Mouse (Mus musculus): ENCODE measurements around the gene Prrc2c. TPM values are rescaled to one million over a fixed set of nuclear protein-coding genes. Genes with fewer than 3 reads are reported as not detected.
"Not testable (repeated sequence)": the region's sequence is repeated elsewhere in the genome, so short reads cannot be mapped to it uniquely, and the experiment has no call there.

Prrc2c gene
- total RNA-seq, 2 experiments from 2014 or later, result 70.8 to 77.9 TPM

GRCm38 (mm10) chr1:162700389-162701066 lies 39.8 kb downstream of the Prrc2c start:
- intact Hi-C loops (cut with DNase I), result no loop called here
- DNase-seq, result no peak

- no peak for DNase-seq
- intact Hi-C loops (cut with DNase I), result no loop called here
Measured at GRCm38 (mm10) chr1:162697866-162698265, 42.5 kb downstream of the Prrc2c start.

- intact Hi-C loops (cut with DNase I), result no loop called here
- DNase-seq, result no peak
Measured at GRCm38 (mm10) chr1:162693721-162694120, 46.6 kb downstream of the Prrc2c start.

- intact Hi-C loops (cut with DNase I), result loop anchor here (1.0 to 10.0 kb wide), 3 partner anchors 93 to 311 kb away; partner anchors contain the start of gene Vamp4
- no peak for DNase-seq
Measured at GRCm38 (mm10) chr1:162665486-162666174, 74.7 kb downstream of the Prrc2c start.

- DNase-seq, result peak; percentile 71 to 72
- intact Hi-C loops (cut with DNase I), result loop anchor here (1.0 to 10.0 kb wide), 3 partner anchors 93 to 310 kb away; partner anchors contain the start of gene Vamp4
Measured at GRCm38 (mm10) chr1:162664826-162665475, 75.4 kb downstream of the Prrc2c start.

- peak; percentile 60 to 63 for DNase-seq
- intact Hi-C loops (cut with DNase I), result loop anchor here (10.0 kb wide), 1 partner anchor 306 kb away; no protein-coding TSS in a partner anchor
Measured at GRCm38 (mm10) chr1:162660276-162660860, 80.0 kb downstream of the Prrc2c start.

- intact Hi-C loops (cut with DNase I), result no loop called here
- no peak for DNase-seq
Measured at GRCm38 (mm10) chr1:162658119-162658518, 82.2 kb downstream of the Prrc2c start, which contains the start of gene Myocos. Gene Myocos (minus strand): TSS chr1:162658219.

- DNase-seq, result no peak
- intact Hi-C loops (cut with DNase I), result no loop called here
Measured at GRCm38 (mm10) chr1:162648416-162648815, 91.9 kb downstream of the Prrc2c start.

- intact Hi-C loops (cut with DNase I), result no loop called here
- no peak for DNase-seq
Measured at GRCm38 (mm10) chr1:162646083-162646686, 94.2 kb downstream of the Prrc2c start.

GRCm38 (mm10) chr1:162643752-162644151 lies 96.6 kb downstream of the Prrc2c start:
- DNase-seq, result peak; percentile 85 to 88
- intact Hi-C loops (cut with DNase I), result no loop called here

- intact Hi-C loops (cut with DNase I), result no loop called here
- DNase-seq, result no peak
Measured at GRCm38 (mm10) chr1:162642591-162642990, 97.8 kb downstream of the Prrc2c start.

GRCm38 (mm10) chr1:162639861-162640260 lies 100.5 kb downstream of the Prrc2c start:
- intact Hi-C loops (cut with DNase I), result no loop called here
- DNase-seq, result no peak

- DNase-seq, result peak; percentile 16 to 34
- intact Hi-C loops (cut with DNase I), result no loop called here
Measured at GRCm38 (mm10) chr1:162639051-162639750, 101.2 kb downstream of the Prrc2c start, which contains the start of gene Myoc. Gene Myoc (plus strand): TSS chr1:162639155.

- no peak for DNase-seq
- intact Hi-C loops (cut with DNase I), result no loop called here
Measured at GRCm38 (mm10) chr1:162638535-162638934, 101.8 kb downstream of the Prrc2c start.

- DNase-seq, result no peak
- intact Hi-C loops (cut with DNase I), result no loop called here
Measured at GRCm38 (mm10) chr1:162636516-162636915, 103.8 kb downstream of the Prrc2c start.

GRCm38 (mm10) chr1:162635291-162635931 lies 104.9 kb downstream of the Prrc2c start:
- intact Hi-C loops (cut with DNase I), result not testable (repeated sequence)
- peak; percentile 33 to 42 for DNase-seq

GRCm38 (mm10) chr1:162628326-162628725 lies 112.0 kb downstream of the Prrc2c start:
- intact Hi-C loops (cut with DNase I); DNase-seq: not testable (repeated sequence)

GRCm38 (mm10) chr1:162627821-162628220 lies 112.5 kb downstream of the Prrc2c start:
- intact Hi-C loops (cut with DNase I), result not testable (repeated sequence)

GRCm38 (mm10) chr1:162625229-162625628 lies 115.1 kb downstream of the Prrc2c start:
- intact Hi-C loops (cut with DNase I), result no loop called here
- peak in 1 of 2 experiments; percentile 25 for DNase-seq

More at GRCm38 (mm10) chr1:162627821-162628220, 112.5 kb downstream of the Prrc2c start:
- not testable (repeated sequence) for DNase-seq

All from heart, postnatal 36 days (tissue).